Mouse (Mus musculus) limb, embryonic 13.5 days (tissue): Measurements from ENCODE around the gene Casq1. TPM values are rescaled to one million over a fixed set of nuclear protein-coding genes. Genes with fewer than 3 reads are reported as not detected.

ENCODE experiments used
- ATAC-seq: fragments of 200-750 bp; cut with Nextera tagmentation; 2 replicates; pipeline ENCODE4 v1.8.0; 2017; ENCODE audit warnings: low read depth, moderate number of reproducible peaks, moderate TSS enrichment; ENCODE audit not compliant: low FRiP score
- H3K27ac ChIP-seq: fragments of 300-500 bp; sonication (generic); 2 replicates; pipeline ENCODE4 v1.5.1; 2015; ENCODE audit warnings: inconsistent platforms, mild to moderate bottlenecking, moderate library complexity
- H3K27me3 ChIP-seq: fragments of 300-500 bp; sonication (generic); 2 replicates; pipeline ENCODE4 v1.6.1; 2015; ENCODE audit warnings: mild to moderate bottlenecking, inconsistent platforms
- H3K36me3 ChIP-seq: fragments of 300-500 bp; sonication (generic); 2 replicates; pipeline ENCODE4 v1.6.1; 2015; ENCODE audit warnings: inconsistent platforms, mild to moderate bottlenecking, moderate library complexity
- H3K4me1 ChIP-seq: fragments of 300-500 bp; sonication (generic); 2 replicates; pipeline ENCODE4 v1.6.1; 2015; ENCODE audit warnings: inconsistent platforms
- H3K4me2 ChIP-seq: fragments of 300-500 bp; sonication (generic); replicated peaks from 2 replicates; pipeline ENCODE4 v1.6.1; 2015; ENCODE audit warnings: inconsistent platforms, mild to moderate bottlenecking, moderate library complexity
- H3K4me3 ChIP-seq: fragments of 300-500 bp; sonication (generic); 2 replicates; pipeline ENCODE4 v1.5.1; 2015; ENCODE audit warnings: moderate library complexity, mild to moderate bottlenecking, inconsistent platforms
- H3K9ac ChIP-seq: fragments of 300-500 bp; sonication (generic); 2 replicates; pipeline ENCODE4 v1.6.1; 2015; ENCODE audit warnings: mild to moderate bottlenecking, inconsistent platforms
- H3K9me3 ChIP-seq: fragments of 300-500 bp; sonication (generic); 2 replicates; pipeline ENCODE4 v1.6.1; 2016; ENCODE audit warnings: inconsistent platforms
- WGBS: fragments of 180-500 bp; shearing (Covaris S2); methylation state at CpG from one replicate; pipeline ENCODE4 v1.1.7; 2015; 5-methylcytosine and 5-hydroxymethylcytosine counted together
- polyA plus RNA-seq: library from polyadenylated mRNA; unstranded; fragments of >200 nt; fragmentation: Nextera tagmentation; extraction: Ambion mirVana; gene quantifications from 2 replicates; pipeline ENCODE4 v1.2.1, GENCODE M21; 2015

Gene Casq1
- polyA plus RNA-seq, 1 experiment from 2014 or later: 6.5 TPM

DNA sequence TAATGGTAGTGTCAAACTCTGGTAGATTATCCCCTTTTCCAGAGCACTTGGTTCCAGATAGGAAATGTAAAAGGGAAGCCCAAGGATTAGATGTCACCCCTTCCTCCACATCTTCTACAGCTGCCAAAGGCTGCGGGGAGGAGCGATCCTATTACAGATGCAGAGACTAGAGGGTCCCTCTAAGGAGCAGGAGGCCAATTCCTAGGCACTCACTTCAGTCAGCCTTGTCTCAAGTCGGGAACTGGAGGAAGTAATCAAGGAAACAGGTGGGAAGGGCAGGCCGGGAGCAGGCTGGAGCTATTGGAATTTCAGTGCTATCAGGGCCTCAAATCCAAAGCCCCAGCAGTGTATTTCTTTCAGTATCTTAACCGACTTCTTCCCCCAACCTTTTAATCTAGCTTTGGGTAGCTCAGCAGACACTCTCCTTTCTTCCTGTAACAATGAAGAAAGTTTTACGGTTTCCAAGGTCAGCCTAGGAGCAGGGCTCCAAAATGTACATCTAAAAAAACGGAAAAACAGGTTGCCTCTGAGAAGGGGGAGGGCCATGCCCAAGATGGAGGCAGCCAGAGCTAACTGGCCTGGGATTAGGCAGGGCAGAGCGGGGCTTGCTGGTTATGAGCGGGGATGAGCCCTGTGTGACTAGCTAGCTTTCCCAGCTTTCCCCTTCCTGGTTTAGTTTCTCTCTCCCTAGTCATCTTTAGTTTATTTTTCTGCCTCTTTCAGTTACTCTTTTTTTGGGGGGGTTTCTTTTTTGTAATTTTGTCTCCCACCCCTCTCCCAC is 15.4 kb downstream of the Casq1 start:
- Histone ChIP-seq H3K36me3 (peaks cover 29% of the 10 kb centered on the region), H3K4me2 (peak overlapping the region; percentile 82), H3K4me3 (peak overlapping the region; percentile 10; the same call in 1 of the 2 replicates), H3K27ac (peak overlapping the region; percentile 81; the same call in 1 of the 2 replicates), H3K4me1 (peaks cover 71% of the 10 kb centered on the region), H3K27me3 (no peaks in the 10 kb centered on the region), H3K9ac (peak overlapping the region; percentile 36), H3K9me3 (no peaks in the 10 kb centered on the region)
- no peak for ATAC-seq
- 22% methylated on average over 9 of the region's 9 CpGs for WGBS

DNA sequence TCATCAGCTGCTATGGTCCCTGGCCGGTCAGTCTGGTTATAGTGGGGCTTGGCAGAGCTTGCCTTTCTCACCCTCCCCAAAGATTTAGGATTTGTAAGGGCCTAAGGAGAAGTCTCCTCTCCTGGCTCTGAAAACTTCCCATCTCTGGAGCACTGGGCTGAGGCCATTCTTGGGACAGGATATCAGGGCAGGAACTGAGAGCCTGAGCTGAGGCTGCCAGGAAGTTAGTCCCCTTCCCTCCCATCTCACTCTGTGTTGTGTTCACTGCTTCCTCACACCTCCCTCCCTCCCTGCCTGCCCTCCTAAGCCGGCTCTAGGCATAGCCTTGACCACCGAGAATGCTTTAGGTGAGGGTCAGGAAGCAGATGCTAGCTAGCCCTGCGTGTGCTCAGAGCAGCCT is 16.1 kb downstream of the Casq1 start:
- H3K4me1 ChIP-seq: peaks cover 71% of the 10 kb centered on the region
- WGBS: 16% methylated on average over 4 of the region's 4 CpGs
- peak overlapping the region; percentile 10; the same call in 1 of the 2 replicates for H3K4me3 ChIP-seq
- no peaks in the 10 kb centered on the region for H3K27me3 ChIP-seq
- ATAC-seq: no peak
- H3K27ac ChIP-seq: peak overlapping the region; percentile 81
- peaks cover 34% of the 10 kb centered on the region for H3K36me3 ChIP-seq
- H3K4me2 ChIP-seq: peak overlapping the region; percentile 82
- 0 out of 2 replicates have a peak overlapping the region, but pooled peaks have one; percentile 4 for H3K9ac ChIP-seq
- no peaks in the 10 kb centered on the region for H3K9me3 ChIP-seq

GRCm38 (mm10) chr1:172202894-172203522 is 16.7 kb downstream of the Casq1 start:
- no peak overlapping the region for H3K4me3 ChIP-seq
- H3K27ac ChIP-seq: peak overlapping the region; percentile 81
- H3K9me3 ChIP-seq: no peaks in the 10 kb centered on the region
- no peaks in the 10 kb centered on the region for H3K27me3 ChIP-seq
- H3K36me3 ChIP-seq: peaks cover 39% of the 10 kb centered on the region
- 33% methylated on average over 2 of the region's 2 CpGs for WGBS
- H3K4me1 ChIP-seq: peaks cover 71% of the 10 kb centered on the region
- H3K9ac ChIP-seq: 0 out of 2 replicates have a peak overlapping the region, but pooled peaks have one; percentile 35
- peak overlapping the region; percentile 82 for H3K4me2 ChIP-seq
- ATAC-seq: no peak

- Histone ChIP-seq H3K27me3 (no peaks in the 10 kb centered on the region), H3K9ac (peak overlapping the region; percentile 35), H3K4me1 (peaks cover 66% of the 10 kb centered on the region), H3K27ac (peak overlapping the region; percentile 81; the same call in 1 of the 2 replicates), H3K36me3 (peaks cover 47% of the 10 kb centered on the region), H3K4me2 (peak overlapping the region; percentile 82), H3K9me3 (no peaks in the 10 kb centered on the region), H3K4me3 (no peak overlapping the region)
- ATAC-seq: no peak
- 25% methylated on average over 14 of the region's 14 CpGs for WGBS
These were observed 17.4 kb downstream of the Casq1 start for GRCm38 (mm10) chr1:172201967-172202880.

DNA sequence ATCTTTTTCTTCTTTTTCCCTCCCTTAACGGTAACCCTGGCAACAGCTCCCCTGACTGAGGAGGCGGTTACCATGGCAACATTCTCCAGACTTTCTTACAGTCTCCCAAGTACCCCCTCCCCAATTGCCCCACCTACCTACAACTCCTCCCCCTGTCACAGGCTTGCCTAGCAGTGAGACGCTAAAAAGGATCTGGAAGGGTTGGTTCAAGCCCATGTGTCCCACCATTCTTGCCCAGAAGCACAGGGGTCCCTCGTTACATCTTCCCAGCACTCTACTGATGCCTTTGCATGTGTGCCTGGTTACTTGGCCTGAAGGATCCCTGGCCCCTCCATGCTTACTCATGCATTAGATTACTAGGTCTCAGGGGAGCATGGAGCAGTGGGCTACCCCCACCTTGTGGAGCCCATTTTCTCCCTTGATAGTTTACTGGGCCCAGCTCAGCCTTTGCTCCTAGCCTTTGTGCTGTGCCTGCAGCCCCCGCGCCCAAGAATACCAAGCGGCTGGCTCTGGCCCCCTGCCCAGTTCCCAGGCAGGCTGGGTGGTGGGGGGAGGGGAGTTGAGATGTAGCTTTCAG is 18.7 kb downstream of the Casq1 start:
- ATAC-seq: no peak
- Histone ChIP-seq H3K27ac (0 out of 2 replicates have a peak overlapping the region, but pooled peaks have one; percentile 22), H3K4me3 (no peak overlapping the region), H3K4me2 (no peak overlapping the region), H3K27me3 (no peaks in the 10 kb centered on the region), H3K9me3 (no peaks in the 10 kb centered on the region), H3K9ac (no peak overlapping the region), H3K36me3 (peaks cover 60% of the 10 kb centered on the region), H3K4me1 (peaks cover 57% of the 10 kb centered on the region)
- WGBS: 47% methylated on average over 7 of the region's 7 CpGs

DNA sequence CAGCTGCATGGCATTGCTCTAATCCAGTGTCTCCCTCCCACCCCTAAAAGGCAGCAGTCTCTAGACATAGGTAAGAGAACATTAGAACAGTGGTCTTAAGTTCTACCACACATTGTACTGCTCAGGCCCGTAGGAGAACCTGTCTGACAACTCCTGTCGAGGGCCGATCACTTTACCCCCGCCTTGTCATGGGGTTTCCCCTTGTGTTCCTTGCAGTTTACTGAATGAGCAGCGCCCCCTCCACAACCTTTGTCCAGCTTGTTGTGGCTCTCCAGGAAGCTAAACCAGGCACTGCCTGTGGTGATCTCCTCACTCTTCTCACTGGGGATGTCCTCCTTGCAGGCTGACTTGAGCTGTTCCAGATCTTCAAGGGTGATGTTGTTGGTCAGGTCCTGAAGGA is 19.5 kb downstream of the Casq1 start:
- H3K9ac ChIP-seq: no peak overlapping the region; the same call in 1 of the 2 replicates
- no peak overlapping the region for H3K27ac ChIP-seq
- 87% methylated on average over 5 of the region's 5 CpGs for WGBS
- no peak for ATAC-seq
- no peak overlapping the region for H3K4me3 ChIP-seq
- H3K4me2 ChIP-seq: no peak overlapping the region
- peaks cover 49% of the 10 kb centered on the region for H3K4me1 ChIP-seq
- no peaks in the 10 kb centered on the region for H3K9me3 ChIP-seq
- H3K27me3 ChIP-seq: no peaks in the 10 kb centered on the region
- H3K36me3 ChIP-seq: peaks cover 68% of the 10 kb centered on the region

DNA sequence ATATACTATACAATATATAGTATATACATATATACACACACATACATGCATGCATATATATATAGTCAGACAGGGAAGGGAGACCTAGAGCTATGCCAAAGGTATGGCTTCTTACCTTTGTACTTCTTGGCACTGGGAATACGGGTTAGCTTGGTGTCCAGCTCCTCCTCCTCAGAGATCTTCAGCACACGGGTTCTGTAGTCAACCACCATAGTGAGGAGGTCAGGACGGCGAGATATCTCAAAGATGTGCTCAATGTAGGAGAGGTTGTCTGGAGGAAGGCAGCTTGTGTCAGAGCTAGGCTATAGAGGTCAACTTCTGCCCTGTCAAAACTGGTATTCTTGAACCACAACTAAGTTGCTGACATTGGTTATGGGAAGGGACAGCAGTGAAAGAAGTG is 20.7 kb downstream of the Casq1 start:
- Histone ChIP-seq H3K27ac (no peak overlapping the region), H3K9me3 (no peaks in the 10 kb centered on the region), H3K4me2 (no peak overlapping the region), H3K4me3 (no peak overlapping the region), H3K9ac (no peak overlapping the region), H3K27me3 (no peaks in the 10 kb centered on the region), H3K36me3 (peaks cover 79% of the 10 kb centered on the region), H3K4me1 (peaks cover 37% of the 10 kb centered on the region)
- 91% methylated on average over 4 of the region's 4 CpGs for WGBS
- no peak for ATAC-seq

- no peaks in the 10 kb centered on the region for H3K27me3 ChIP-seq
- peaks cover 31% of the 10 kb centered on the region for H3K4me1 ChIP-seq
- H3K4me3 ChIP-seq: no peak overlapping the region
- no peak overlapping the region for H3K9ac ChIP-seq
- ATAC-seq: no peak
- H3K36me3 ChIP-seq: peaks cover 85% of the 10 kb centered on the region
- H3K4me2 ChIP-seq: no peak overlapping the region
- WGBS: 88% methylated on average over 8 of the region's 8 CpGs
- H3K27ac ChIP-seq: no peak overlapping the region
- H3K9me3 ChIP-seq: no peaks in the 10 kb centered on the region
These were observed 21.4 kb downstream of the Casq1 start for GRCm38 (mm10) chr1:172198316-172198715.

DNA sequence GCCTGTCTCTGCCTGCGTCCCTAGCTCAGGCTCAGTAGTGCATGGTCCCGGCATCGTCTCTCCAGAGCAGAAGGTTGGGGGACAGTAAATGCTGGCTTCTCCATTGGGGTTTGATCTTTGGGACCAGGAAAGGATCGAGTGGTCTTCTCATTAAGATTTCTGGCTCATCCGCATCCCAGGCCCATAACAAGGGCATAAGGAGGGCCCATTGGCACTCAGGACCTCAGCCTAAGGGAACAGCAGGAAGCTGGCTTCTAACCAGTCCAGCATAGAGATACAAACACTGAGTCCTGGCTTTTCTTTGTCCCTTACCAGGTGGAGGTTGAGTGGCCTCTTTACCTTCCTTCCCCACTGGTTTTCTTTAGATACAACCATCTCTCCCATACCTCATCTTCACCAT is 21.8 kb downstream of the Casq1 start:
- Histone ChIP-seq H3K9me3 (no peaks in the 10 kb centered on the region), H3K36me3 (peaks cover 86% of the 10 kb centered on the region), H3K27ac (no peak overlapping the region), H3K27me3 (no peaks in the 10 kb centered on the region), H3K4me3 (no peak overlapping the region), H3K9ac (no peak overlapping the region), H3K4me1 (peaks cover 26% of the 10 kb centered on the region), H3K4me2 (no peak overlapping the region)
- ATAC-seq: no peak
- 82% methylated on average over 5 of the region's 5 CpGs for WGBS

- Histone ChIP-seq H3K4me2 (no peak overlapping the region), H3K9me3 (no peaks in the 10 kb centered on the region), H3K9ac (no peak overlapping the region), H3K4me3 (no peak overlapping the region), H3K27ac (no peak overlapping the region), H3K4me1 (peaks cover 19% of the 10 kb centered on the region), H3K27me3 (no peaks in the 10 kb centered on the region), H3K36me3 (peaks cover 87% of the 10 kb centered on the region)
- 91% methylated on average over 3 of the region's 3 CpGs for whole genome bisulfite sequencing
- ATAC-seq: no peak
These were observed 22.5 kb downstream of the Casq1 start for GRCm38 (mm10) chr1:172197146-172197545.

DNA sequence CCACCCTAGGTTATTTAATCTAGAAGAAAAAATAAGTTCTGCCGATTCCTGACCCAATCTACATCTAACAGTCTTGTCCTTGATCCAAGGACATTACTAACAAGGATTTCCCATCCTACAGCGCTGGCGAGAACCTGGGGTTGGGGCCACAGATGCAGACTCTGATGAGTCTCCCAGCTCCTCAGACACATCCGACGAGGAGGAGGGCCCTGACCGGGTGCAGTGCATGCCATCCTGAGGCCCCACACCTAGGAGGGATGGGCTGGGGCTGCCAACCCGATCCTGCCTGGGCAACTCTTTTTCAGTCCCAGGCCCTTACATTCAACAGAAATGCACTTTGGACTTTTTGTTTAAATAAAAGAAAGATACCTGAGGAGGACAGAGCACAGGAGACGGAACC is 25.2 kb downstream of the Casq1 start:
- ATAC-seq: no peak

More for the DNA sequence above, 25.2 kb downstream of the Casq1 start:
- 87% methylated on average over 8 of the region's 8 CpGs for WGBS
- Histone ChIP-seq H3K9me3 (no peaks in the 10 kb centered on the region), H3K4me2 (no peak overlapping the region), H3K27me3 (no peaks in the 10 kb centered on the region), H3K9ac (0 out of 2 replicates have a peak overlapping the region, but pooled peaks have one; percentile 2), H3K27ac (no peak overlapping the region), H3K4me1 (no peaks in the 10 kb centered on the region), H3K36me3 (peaks cover 94% of the 10 kb centered on the region), H3K4me3 (no peak overlapping the region)
